Mouse (Mus musculus) MN1 (cell line): ENCODE measurements around the gene Dennd4a.

ENCODE experiments used
- DNase-seq: peaks from one replicate; pipeline ENCODE4 v3.0.0-alpha.2; 2016; ENCODE audit warnings: low spot score

Dennd4a gene

DNA sequence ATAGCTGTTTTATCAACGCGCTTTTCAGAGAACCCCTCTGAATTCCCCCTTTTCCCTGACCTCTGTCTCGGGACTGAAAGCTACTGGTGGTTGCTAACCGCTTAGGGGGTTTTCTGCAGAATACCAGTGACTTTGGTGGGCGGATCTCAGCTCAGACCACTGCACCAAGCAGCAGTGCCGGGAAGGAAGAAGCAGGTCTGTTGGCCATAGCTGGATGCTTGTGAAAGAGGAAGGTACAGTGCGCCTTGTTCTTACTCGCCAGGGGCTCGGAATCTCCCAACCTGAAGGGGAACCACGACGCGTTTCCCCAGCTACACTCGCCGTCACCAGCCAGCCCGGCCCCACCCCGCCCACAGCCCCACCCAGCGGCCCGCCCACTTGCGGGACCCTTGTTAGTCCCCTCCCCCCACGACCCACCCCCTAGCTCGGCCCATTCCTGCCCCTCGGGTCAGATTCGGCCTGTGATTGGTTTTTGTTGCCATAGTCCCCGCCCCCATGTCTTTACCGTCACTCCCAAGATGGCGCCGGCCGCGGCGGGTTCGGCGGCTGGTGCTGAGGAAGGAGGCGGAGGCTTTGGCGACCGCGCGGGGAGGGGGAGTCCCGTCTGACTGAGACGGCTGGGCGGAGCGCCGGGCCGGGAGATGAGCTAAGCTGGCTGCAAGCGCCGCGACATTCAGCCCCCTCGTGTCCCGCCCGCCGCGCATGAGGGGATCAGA is at the start of gene Dennd4a:
TSS of gene Dennd4a (plus strand) at position 519 of the 716 bp plus-strand sequence.
- DNase-seq: peak; percentile 98

- no peak for DNase-seq
Observed at GRCm38 (mm10) chr9:64764824-64765223, 46.3 kb upstream of the Dennd4a start.

- no peak for DNase-seq
Observed at GRCm38 (mm10) chr9:64766136-64766535, 45.0 kb upstream of the Dennd4a start.

DNA sequence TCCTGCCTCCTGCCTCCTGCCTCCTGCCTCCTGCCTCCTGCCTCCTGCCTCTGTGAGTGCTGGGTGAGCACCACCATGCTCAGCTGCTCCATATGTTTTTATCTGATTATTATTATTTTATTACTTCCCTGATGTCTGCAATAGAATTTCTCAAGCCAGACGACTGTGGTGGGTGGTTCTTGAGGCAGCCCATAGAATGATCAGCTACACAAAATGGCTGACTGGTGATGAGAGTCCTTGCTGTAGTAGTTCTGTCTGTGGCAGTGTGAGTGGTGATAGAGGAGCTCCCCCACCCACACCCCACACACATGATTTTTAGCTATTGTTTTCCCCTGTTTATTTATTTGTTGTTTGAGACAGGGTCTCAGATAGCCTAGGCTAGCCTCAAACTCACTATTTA is 43.3 kb upstream of the Dennd4a start:
- no peak for DNase-seq

GRCm38 (mm10) chr9:64769066-64769695 is 42.0 kb upstream of the Dennd4a start:
- peak; percentile 76 for DNase-seq

DNA sequence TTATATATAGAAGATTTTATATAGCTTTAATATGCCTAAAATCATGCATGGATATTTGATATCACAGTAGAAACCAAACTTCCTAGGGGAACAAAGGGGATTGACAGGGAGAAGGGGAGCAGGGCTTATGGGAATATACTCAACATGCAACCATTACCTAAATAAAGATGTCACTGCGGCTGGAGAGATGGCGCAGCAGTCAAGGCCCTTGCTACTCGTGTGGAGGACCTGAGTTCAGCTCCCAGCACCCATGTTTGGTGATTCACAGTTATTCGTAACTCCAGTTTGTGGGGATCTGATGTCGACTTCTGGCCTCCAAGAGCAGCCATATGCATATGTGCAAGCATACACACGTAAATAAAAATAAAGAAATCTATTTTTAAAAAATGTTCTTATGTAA is 41.2 kb upstream of the Dennd4a start:
- DNase-seq: no peak

- DNase-seq: no peak
Observed at GRCm38 (mm10) chr9:64770411-64770849, 40.7 kb upstream of the Dennd4a start.

- DNase-seq: peak; percentile 59
Observed at GRCm38 (mm10) chr9:64771236-64771635, 39.9 kb upstream of the Dennd4a start.

GRCm38 (mm10) chr9:64773254-64773653 is 37.9 kb upstream of the Dennd4a start:
- no peak for DNase-seq

GRCm38 (mm10) chr9:64773936-64774335 is 37.2 kb upstream of the Dennd4a start:
- no peak for DNase-seq

GRCm38 (mm10) chr9:64774411-64774811 is 36.7 kb upstream of the Dennd4a start:
- peak; percentile 48 for DNase-seq

DNA sequence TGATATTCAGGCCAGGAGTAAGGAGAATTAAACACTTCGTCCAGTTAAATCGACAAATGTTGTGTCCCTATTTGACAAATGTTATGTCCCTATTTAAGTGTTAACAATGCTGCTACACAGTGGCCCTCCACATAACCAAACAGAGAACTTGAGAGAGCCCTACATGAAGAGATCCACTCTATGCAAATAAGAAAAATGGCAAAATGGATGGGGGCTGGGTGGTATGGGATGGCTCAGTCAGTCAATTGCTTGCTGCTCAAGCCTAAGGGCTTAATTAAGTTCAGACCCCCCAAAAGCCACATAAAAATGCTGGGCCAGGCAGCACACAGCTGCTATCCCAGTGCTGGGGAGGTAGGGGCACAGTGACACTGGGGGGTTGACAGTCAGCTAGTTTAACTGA is 36.3 kb upstream of the Dennd4a start:
- DNase-seq: no peak

DNA sequence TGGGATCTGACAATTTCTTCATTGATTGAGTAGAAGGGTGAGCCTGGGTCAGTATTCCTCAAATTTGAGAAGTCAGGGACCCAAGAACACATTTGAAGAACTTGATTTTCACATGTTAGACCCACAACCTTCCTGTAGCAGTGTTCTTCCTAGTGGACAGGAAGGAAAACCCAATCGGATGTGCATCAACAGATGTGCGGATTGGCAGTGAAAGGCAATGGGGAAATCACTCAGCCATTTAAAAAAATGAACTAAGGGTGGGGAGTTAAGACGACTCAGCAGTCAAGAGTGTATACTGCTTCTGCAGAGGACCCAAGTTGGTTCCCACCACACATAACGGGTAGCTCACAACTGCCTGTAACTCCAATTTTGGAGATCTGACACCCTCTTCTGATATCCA is 35.6 kb upstream of the Dennd4a start:
- DNase-seq: no peak

DNA sequence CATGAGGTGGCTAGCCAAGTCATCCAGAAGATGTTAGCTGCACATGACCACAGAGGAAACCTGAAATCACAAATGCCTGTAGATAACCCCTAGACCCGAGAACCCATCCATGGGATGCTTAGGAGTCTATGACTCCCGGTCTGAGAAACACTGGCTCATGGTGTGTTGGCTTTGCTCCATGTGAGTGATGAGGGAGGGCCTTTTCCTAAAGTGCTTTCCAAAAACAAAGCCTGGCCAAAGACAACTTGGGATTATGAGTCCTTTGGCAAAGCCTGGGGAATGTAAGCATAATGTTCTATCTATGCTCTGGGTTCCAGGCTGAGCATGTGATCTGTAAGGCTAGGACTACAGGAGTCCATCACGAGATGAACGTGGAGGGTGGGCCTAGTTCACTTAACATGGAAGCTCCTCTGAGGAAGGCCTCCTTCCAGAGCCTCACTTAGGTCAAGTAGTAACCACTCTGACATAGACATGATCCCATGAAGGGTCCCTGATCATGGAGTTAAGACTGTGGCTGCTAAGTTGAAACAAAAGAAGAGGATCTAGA is 33.6 kb upstream of the Dennd4a start:
- DNase-seq: no peak

DNA sequence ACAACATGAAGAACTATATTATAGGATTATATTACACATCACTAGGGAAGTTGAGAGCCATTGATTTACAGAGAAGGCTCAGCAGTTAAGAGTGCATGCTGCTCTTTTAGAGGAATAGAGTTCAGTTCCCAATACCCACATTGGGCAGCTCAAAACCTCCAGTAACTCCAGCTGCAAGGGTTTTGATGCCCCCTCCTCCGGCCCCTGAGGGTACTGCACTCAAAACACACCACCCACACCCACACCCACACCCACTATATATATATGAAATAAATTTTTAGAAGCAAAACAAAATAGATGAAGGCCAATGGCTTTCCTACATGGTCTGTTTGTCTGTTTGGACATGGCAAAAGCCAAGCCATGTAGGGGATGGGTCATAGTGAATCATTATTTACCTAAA is 33.0 kb upstream of the Dennd4a start:
- no peak for DNase-seq

GRCm38 (mm10) chr9:64779628-64780027 is 31.5 kb upstream of the Dennd4a start:
- peak; percentile 64 for DNase-seq

GRCm38 (mm10) chr9:64783511-64783910 is 27.6 kb upstream of the Dennd4a start:
- no peak for DNase-seq

GRCm38 (mm10) chr9:64784841-64785240 is 26.3 kb upstream of the Dennd4a start:
- peak; percentile 16 for DNase-seq

DNA sequence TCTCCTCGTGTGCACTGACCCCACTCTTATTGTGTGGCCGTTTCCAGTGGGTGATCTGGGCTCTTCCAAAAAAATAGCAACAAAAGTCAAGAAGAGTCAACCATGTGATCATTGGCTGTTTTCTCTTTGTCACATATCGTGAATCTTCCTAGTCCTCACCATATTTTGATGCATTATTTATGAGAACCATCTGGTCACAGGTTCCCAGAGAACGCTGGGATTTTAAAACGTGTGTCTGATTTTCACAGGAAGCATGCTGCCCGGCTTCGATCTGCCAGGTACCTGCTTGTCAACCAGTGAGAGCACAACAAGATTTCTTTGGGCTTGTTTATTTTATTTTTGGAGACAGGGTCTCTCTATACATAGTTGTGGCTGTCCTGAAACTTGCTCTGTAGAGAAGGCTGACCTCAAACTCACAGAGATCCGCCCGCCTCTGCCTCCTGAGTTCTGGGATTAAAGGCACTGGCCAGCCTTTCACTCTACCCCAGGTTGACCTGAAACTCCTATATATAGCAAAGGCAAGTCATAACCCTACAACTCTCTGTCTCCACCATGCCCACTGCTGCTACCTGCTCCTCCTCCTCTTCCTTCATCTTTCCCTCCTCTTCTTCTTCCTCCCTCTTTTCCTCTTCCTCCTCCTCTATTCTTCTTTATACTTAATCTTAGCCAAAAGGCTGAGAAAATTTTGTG is 24.8 kb upstream of the Dennd4a start:
- DNase-seq: no peak

DNA sequence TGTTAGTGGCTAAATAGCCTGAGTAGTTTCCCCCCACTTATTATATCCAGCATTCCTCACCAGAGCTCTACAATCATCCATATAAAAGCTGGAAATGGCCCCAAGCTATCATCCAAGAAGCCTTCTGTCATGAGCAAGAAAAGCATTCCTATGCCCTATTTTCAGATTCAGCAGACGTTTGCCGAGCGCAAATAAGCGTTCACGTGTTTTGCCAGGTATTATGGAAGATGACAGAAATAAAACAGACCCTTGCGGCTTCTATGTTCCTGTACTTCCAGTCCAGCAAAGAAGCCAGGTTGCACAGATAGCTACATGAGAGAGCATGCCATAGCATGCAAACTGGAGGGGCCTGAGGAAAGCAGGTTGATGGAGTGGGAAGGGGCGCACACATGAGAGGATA is 23.1 kb upstream of the Dennd4a start:
- DNase-seq: no peak

DNA sequence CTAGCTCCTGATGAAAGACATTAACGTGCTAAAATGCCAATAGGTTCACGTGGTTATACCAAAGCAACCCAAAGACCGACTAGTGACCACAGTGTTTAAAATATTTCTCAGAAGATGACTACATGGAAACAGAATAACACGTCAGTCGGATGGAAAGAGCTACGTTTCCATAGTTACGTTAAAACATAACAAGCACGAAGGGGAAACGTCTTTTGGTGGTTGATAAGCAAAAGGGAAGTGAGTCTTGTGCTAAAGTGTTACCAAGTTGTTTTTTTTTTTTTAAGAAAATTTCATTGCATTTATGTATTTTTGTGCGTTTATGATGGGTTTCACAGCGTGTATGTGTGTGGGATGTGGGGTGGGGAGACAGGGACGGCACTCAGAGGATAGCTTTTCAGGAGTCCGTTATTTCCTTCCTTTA is 21.8 kb upstream of the Dennd4a start:
- no peak for DNase-seq

DNA sequence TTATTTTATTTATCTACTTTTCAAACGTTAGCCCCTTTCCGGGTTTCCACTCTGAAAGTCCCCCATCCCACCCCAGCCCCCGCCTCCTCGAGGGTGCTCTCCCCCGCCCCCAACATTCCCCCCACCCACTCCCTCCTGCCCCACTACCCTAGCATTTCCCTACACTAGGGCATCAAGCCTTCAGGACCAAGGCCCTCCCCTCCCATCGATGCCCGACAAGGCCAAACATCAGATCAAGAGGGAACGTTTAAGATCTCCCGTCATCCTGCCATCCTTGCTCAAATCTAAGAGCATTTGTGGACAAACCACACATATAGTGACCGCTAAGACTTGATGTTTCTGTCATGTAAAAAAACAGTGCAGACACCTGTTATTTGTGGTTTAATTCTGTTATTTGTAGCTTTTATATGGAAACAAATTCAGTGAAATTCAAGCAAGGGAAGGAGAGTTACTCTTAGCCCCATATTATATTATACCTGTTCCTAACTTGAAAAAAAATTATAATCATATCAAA is 21.2 kb upstream of the Dennd4a start:
- DNase-seq: no peak
